Mouse (Mus musculus): ENCODE data around the gene Iqcn. TPM values are rescaled to one million over a fixed set of nuclear protein-coding genes. Genes with fewer than 3 reads are reported as not detected.

The Iqcn gene
- total and polyA plus RNA-seq, 3 experiments = 0.06 TPM; not detected in 2

GRCm38 (mm10) chr8:70742981-70743655, 39.9 kb downstream of the Iqcn start:
- Histone ChIP-seq H3K27ac (peak overlapping the region; percentile 87), H3K4me3 (peak overlapping the region; percentile 57), H3K9ac (ENCODE audit: low read depth, low read length) (peak overlapping the region; percentile 68), H3K36me3 (ENCODE audit: control insufficient read depth, insufficient read depth, low read length) (no peaks in the 10 kb centered on the region), H3K27me3 (ENCODE audit: control insufficient read depth, insufficient read depth, low read length) (no peaks in the 10 kb centered on the region), H3K79me2 (replicated peaks; ENCODE audit: control insufficient read depth, insufficient read depth, low read length) (no peaks in the 10 kb centered on the region), H3K4me1 (ENCODE audit: control insufficient read depth, insufficient read depth, low read length) (peaks cover 11% of the 10 kb centered on the region)
- intact Hi-C loops (cut with DNase I) = no loop called here
- WGBS = 21% methylated on average over 38 of the region's 38 CpGs
- peak; percentile 71 for TF ChIP-seq POLR2A (IDR thresholded peaks at IDR 0.05; ENCODE audit: insufficient read depth, low read depth, low read length)
- TF ChIP-seq CTCF (IDR thresholded peaks at IDR 0.05) = no peak
- peak; percentile 60 to 68 for DNase-seq

GRCm38 (mm10) chr8:70743656-70744590, 40.7 kb downstream of the Iqcn start:
- TF ChIP-seq CTCF (IDR thresholded peaks at IDR 0.05) (peak; percentile 43), EP300 (IDR thresholded peaks at IDR 0.05; ENCODE audit: insufficient read depth, low read depth, low read length) (peak; percentile 68; the same call in 1 of the 2 replicates), POLR2A (IDR thresholded peaks at IDR 0.05; ENCODE audit: insufficient read depth, low read depth, low read length) (peak; percentile 81)
- peaks cover 11% of the 10 kb centered on the region for H3K4me1 ChIP-seq (ENCODE audit: control insufficient read depth, insufficient read depth, low read length)
- no peaks in the 10 kb centered on the region for H3K27me3 ChIP-seq (ENCODE audit: control insufficient read depth, insufficient read depth, low read length)
- peak; percentile 80 to 86 for DNase-seq
- H3K36me3 ChIP-seq (ENCODE audit: control insufficient read depth, insufficient read depth, low read length) = no peaks in the 10 kb centered on the region
- peak overlapping the region; percentile 57 for H3K4me3 ChIP-seq
- H3K79me2 ChIP-seq (replicated peaks; ENCODE audit: control insufficient read depth, insufficient read depth, low read length) = no peaks in the 10 kb centered on the region
- H3K9ac ChIP-seq (ENCODE audit: low read depth, low read length) = peak overlapping the region; percentile 68
- peak overlapping the region; percentile 87 for H3K27ac ChIP-seq
- WGBS = 4% methylated on average over 48 of the region's 48 CpGs
- intact Hi-C loops (cut with DNase I) = no loop called here

- no peak overlapping the region for H3K9ac ChIP-seq (ENCODE audit: low read depth, low read length)
- H3K36me3 ChIP-seq (ENCODE audit: control insufficient read depth, insufficient read depth, low read length) = no peaks in the 10 kb centered on the region
- WGBS = 50% methylated on average over 11 of the region's 11 CpGs
- peak overlapping the region; percentile 87; the same call in 1 of the 2 replicates for H3K27ac ChIP-seq
- intact Hi-C loops (cut with DNase I) = no loop called here
- no peaks in the 10 kb centered on the region for H3K79me2 ChIP-seq (replicated peaks; ENCODE audit: control insufficient read depth, insufficient read depth, low read length)
- H3K27me3 ChIP-seq (ENCODE audit: control insufficient read depth, insufficient read depth, low read length) = no peaks in the 10 kb centered on the region
- DNase-seq = peak in 1 of 2 experiments; percentile 28
- H3K4me3 ChIP-seq = no peak overlapping the region
- TF ChIP-seq POLR2A (IDR thresholded peaks at IDR 0.05; ENCODE audit: insufficient read depth, low read depth, low read length) (no peak), EP300 (IDR thresholded peaks at IDR 0.05; ENCODE audit: insufficient read depth, low read depth, low read length) (no peak), CTCF (IDR thresholded peaks at IDR 0.05) (no peak)
- H3K4me1 ChIP-seq (ENCODE audit: control insufficient read depth, insufficient read depth, low read length) = peaks cover 11% of the 10 kb centered on the region
Measured at GRCm38 (mm10) chr8:70744806-70745205, 41.5 kb downstream of the Iqcn start.

GRCm38 (mm10) chr8:70745691-70746220, 42.5 kb downstream of the Iqcn start:
- 81% methylated on average over 19 of the region's 19 CpGs for WGBS
- H3K4me1 ChIP-seq (ENCODE audit: control insufficient read depth, insufficient read depth, low read length) = peaks cover 11% of the 10 kb centered on the region
- no peaks in the 10 kb centered on the region for H3K79me2 ChIP-seq (replicated peaks; ENCODE audit: control insufficient read depth, insufficient read depth, low read length)
- no peak for DNase-seq
- H3K9ac ChIP-seq (ENCODE audit: low read depth, low read length) = no peak overlapping the region
- H3K36me3 ChIP-seq (ENCODE audit: control insufficient read depth, insufficient read depth, low read length) = no peaks in the 10 kb centered on the region
- no peak overlapping the region for H3K27ac ChIP-seq
- no peak overlapping the region for H3K4me3 ChIP-seq
- TF ChIP-seq EP300 (IDR thresholded peaks at IDR 0.05; ENCODE audit: insufficient read depth, low read depth, low read length) (no peak), POLR2A (IDR thresholded peaks at IDR 0.05; ENCODE audit: insufficient read depth, low read depth, low read length) (no peak), CTCF (IDR thresholded peaks at IDR 0.05) (no peak)
- intact Hi-C loops (cut with DNase I) = no loop called here
- no peaks in the 10 kb centered on the region for H3K27me3 ChIP-seq (ENCODE audit: control insufficient read depth, insufficient read depth, low read length)

GRCm38 (mm10) chr8:70746676-70747075, 43.4 kb downstream of the Iqcn start:
- DNase-seq = no peak
- Histone ChIP-seq H3K27me3 (ENCODE audit: control insufficient read depth, insufficient read depth, low read length) (no peaks in the 10 kb centered on the region), H3K36me3 (ENCODE audit: control insufficient read depth, insufficient read depth, low read length) (no peaks in the 10 kb centered on the region), H3K79me2 (replicated peaks; ENCODE audit: control insufficient read depth, insufficient read depth, low read length) (no peaks in the 10 kb centered on the region), H3K9ac (ENCODE audit: low read depth, low read length) (no peak overlapping the region), H3K4me3 (no peak overlapping the region), H3K4me1 (ENCODE audit: control insufficient read depth, insufficient read depth, low read length) (peaks cover 9% of the 10 kb centered on the region), H3K27ac (no peak overlapping the region)
- intact Hi-C loops (cut with DNase I) = no loop called here
- TF ChIP-seq EP300 (IDR thresholded peaks at IDR 0.05; ENCODE audit: insufficient read depth, low read depth, low read length) = no peak
- no peak for TF ChIP-seq CTCF (IDR thresholded peaks at IDR 0.05)
- TF ChIP-seq POLR2A (IDR thresholded peaks at IDR 0.05; ENCODE audit: insufficient read depth, low read depth, low read length) = no peak
- WGBS = 82% methylated on average over 9 of the region's 9 CpGs
